Mouse (Mus musculus) common myeloid progenitor, adult 5-6 weeks (primary cell): ENCODE measurements around the gene Msi1. TPM values are rescaled to one million over a fixed set of nuclear protein-coding genes. Genes with fewer than 3 reads are reported as not detected.

Experiments used
- ATAC-seq: replicated peaks from 2 replicates; pipeline ENCODE4 v1.8.0; 2016; ENCODE audit warnings: low read depth, mild to moderate bottlenecking, moderate TSS enrichment, inconsistent platforms; ENCODE audit not compliant: poor library complexity, severe bottlenecking
- total RNA-seq: library from RNA; stranded (forward); fragments of 200-1000, 187-1606 nt; gene quantifications from 2 replicates; pipeline ENCODE4 v1.2.3, GENCODE M21; 2017

Gene Msi1
- total RNA-seq, 1 experiment from 2014 or later: not detected

DNA sequence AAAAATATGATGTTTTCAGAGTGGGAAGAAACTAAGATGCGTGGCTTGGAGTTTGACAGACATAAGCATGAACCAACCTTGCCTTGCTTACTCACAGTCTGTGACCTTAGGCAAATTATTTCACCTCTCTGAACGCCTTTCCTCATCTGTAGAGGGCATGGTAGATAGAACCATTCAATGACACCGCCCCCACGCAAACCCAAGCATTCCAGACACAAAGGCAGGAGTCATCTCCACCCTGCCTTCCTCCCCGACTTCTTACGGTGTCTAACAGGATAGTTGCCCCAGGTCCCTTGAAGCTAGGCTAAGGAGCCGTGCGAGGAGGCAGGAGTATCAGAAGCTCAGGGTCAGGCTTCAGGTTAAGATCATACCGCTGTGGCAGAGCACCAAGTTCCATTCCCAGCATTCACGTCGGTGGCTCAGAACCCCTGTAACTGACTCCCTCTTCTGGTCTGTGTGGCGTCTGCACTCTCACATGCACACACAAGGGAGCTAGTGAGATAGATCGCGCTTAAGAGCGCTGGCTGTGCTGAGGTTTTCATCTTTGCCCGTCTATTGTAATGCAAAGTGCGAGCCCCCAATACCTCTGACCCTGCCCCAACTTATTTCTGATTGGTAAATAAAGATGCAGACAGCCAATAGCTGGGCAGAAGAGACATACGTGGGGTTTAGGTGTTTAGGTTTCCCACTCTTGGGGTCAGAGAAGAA is 35.2 kb downstream of the Msi1 start:
- ATAC-seq: no peak

DNA sequence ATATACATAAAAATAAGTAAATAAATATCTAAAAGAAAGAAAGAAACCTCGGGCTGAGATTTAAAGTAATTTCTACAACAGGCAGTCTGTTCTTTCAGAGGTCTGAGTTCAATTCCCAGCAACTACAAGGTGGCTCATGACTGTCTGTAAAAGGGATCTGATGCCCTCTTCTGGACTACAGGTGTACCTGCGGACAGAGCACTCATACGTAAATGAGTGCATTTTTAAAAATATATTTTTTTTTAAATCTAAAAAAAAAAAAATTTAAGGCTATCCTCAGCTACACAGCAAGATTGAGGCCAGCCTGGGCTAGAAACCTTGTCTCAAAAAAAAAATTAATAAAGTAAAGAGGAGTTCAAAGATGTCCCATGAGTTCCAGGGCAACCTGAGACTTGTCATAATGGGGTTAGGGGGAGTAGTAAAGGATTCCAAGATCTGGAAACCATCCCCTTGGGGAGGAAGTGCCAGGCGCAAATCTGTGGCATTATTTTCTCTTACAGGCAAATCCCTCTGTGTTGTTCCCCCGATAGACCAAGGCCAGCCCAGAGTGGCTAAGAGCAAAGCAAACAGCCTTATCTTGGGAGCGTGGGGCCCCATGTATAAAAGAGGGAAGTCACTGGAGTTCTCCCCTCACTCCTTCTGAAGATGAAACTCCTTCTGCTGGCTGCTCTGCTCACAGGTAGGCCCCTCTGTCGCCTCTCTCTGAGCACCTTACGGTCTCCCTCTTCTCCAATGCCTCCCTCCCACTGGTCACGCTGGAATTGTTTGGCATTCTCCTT is 36.4 kb downstream of the Msi1 start, which contains the start of gene Pla2g1b:
TSS of gene Pla2g1b (plus strand) at position 621 of the 779 bp plus-strand sequence.
- peak; percentile 45; the same call in 1 of the 2 replicates for ATAC-seq

DNA sequence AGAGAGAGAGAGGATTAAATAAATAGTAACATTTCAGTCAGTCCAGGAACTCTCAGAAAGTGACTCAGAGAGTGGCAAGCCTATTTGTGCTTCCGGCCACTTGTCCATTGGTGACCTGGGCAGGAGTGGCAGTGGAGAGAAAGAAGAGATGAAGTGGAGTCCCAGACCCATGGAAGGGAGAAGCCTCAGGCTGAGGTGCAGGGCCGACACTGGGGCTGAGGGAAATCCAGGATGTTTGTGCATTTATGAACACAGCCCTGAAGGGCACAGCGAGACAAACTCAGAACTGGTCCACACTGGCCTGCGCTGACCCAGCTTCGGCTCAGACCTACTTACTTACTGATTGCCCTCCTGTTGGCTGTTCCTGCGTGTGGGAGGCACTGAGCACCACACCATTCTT is 40.4 kb downstream of the Msi1 start:
- ATAC-seq: no peak

DNA sequence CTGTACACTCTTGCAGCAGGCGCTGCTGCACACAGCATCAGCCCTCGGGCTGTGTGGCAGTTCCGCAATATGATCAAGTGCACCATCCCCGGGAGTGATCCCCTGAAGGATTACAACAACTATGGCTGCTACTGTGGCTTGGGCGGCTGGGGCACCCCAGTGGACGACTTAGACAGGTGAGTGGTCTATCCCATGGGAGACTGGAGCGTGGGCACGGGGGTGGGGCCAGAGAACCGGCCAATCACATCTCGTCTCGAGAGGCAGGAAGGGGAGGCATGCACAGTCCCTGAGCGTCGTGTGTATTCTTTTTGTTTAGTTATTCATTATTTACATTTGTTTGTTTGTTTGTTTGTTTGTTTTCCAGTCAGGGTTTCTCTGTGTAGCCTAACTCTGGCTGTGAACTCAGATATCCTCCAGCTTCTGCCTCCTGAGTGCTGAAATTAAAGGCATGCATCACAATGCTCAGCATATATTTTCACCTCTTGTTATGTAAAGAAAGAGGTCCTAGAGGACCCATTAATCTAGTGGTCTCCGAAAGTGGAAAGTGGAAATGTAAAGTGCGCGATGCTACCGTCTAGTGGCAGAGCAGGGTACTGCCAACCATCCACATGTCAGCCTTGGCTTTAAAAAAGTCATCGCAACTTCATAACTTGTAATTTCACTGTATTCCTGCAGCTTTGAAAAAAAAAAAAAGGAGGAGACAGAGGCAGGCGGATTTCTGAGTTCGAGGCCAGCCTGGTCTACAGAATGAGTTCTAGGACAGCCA is 41.5 kb downstream of the Msi1 start:
- ATAC-seq: peak; percentile 74

DNA sequence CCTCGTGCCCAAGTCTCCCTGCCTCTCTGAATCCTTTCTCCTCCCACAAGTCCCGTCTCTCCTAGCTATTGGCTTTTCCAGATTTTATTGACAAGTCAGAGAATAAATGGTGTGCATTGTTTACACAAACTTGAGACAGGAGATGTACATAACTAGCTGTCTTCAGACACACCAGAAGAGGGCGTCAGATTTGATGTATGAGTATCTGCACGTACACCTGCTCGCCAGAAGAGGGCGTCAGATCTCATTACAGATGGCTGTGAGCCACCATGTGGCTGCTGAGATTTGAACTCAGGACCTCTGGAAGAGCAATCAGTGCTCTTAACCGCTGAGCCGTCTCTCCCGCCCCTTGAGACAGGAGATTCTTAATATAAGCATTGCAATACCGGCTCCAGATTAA is 43.8 kb downstream of the Msi1 start:
- no peak for ATAC-seq

DNA sequence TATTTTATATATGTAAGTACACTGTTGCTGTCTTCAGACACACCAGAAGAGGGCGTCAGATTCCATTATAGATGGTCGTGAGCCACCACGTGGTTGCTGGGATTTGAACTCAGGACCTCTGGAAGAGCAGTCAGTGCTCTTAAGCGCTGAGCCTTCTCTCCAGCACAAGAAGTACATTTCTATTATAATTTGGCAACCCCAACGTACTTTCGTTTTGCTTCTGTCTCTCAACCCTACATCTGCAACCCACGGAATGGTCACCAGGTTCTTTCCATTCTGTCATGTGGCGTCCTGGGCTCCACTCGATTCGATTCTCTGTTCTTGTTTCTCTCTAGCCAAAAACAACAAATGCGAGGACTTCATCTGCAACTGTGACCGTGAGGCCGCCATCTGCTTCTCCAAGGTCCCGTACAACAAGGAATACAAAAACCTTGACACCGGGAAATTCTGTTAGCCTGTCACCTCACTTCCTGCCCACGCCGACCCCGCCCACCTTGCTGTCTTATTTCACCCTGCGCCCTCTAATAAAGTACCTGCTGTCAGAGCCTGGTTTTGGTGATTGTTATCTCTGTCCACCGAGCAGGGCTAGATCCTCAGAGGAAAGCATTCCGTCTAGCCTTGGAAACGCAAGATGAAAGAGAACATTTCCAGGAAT is 44.9 kb downstream of the Msi1 start:
- peak; percentile 16; the same call in 1 of the 2 replicates for ATAC-seq

DNA sequence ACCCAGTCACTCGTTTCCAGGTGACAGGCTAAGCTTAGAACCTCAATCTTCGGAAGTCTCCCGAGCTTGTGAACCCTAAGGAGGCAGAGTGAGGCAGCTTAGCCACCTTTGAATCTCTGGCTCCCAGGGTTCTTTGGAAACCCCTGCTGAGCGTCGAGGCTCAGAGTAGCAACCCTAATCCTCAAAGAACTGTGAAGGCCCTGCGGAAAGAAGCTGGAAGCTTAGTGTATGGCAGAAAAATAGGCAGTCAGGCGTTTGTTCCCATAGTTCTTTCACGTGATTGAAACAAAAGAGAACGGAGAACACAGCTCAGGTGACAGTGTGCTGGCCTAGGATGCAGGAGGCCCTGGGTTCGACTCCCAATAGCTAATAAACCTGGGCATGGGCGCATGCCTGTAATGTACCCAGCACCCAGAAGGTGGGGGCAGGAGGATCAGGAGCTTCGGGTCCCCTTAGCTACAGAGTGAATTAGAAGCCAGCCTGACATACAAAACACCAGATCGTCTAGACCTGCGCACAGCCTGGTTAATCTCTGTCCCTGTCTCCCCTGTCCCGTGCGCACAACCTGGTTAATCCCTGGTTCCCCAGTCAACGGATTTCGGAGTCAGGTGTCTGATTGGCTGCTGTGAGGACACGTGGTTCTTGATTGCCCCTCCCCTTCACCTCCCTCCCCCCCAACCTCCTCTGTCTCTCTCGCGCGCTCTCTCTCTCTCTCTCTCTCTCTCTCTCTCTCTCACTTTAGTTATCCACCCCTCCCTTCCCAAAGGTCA is 46.1 kb downstream of the Msi1 start:
- peak; percentile 62 for ATAC-seq

DNA sequence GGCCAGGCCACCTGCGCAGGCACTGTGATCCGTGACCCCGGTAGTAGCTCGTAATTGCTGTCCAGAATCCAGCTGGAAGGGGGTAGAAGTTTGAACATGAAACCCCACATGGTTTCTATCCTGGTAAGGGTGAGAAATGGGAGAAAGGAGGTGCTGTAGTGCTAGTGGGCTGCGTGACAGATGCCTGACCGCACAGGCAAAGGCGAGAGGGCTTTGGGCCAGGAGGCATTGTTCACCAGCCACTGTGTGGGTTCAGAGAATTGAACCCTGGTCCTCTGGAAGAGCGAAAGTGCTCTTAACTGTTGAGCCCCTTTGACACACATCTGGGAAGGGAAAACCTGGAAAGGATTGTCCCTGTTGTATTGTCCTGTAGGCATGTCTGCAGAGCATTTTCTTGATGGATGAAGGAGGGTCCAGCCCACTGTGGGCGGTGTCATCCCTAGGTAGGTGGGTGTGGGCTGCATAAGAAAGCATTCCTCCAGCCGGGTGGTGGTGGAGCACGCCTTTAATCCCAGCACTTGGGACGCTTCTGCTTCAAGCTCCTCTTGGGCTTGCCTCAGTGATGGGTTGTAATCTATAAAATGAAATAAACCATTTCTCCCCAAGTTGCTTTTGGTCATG is 46.8 kb downstream of the Msi1 start:
- ATAC-seq: peak; percentile 19; the same call in 1 of the 2 replicates

DNA sequence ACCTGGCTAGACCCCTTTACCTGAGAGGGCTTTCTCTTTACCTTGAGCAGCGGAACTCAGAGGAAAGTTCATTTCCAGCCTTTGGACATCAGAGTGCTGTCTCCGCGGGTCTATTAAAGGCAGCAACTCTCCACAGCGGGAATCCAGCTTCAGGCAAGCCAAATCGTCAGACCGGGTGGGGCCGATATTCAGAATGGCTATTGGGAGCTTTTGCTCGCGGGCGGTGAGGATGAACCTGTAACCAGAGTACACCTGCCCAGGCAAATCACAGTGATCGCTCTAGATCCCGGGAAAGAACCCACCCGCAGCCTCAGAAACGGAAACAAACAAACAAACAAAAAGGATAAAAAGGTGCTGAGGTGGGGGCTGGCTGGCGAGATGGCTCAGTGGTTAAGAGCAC is 50.2 kb downstream of the Msi1 start:
- no peak for ATAC-seq

DNA sequence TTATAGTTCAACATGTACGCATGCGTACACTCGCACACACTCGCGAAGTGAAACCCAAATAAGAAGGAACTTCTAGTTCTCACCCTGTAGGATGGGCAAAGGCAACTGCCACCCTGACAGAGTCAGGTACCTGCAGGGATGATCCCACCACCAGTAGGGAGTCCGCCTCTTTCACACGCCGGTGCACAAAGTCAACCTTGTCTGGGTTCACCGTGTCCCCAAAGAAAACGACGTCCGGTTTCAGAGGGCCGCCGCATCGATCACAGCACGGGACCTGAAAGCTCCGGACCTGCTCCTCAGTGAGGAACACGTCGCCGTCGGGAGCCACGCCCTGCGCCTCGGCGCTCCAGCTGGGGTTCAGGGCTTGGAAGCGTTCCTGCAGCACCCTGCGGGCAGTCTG is 50.7 kb downstream of the Msi1 start:
- no peak for ATAC-seq

DNA sequence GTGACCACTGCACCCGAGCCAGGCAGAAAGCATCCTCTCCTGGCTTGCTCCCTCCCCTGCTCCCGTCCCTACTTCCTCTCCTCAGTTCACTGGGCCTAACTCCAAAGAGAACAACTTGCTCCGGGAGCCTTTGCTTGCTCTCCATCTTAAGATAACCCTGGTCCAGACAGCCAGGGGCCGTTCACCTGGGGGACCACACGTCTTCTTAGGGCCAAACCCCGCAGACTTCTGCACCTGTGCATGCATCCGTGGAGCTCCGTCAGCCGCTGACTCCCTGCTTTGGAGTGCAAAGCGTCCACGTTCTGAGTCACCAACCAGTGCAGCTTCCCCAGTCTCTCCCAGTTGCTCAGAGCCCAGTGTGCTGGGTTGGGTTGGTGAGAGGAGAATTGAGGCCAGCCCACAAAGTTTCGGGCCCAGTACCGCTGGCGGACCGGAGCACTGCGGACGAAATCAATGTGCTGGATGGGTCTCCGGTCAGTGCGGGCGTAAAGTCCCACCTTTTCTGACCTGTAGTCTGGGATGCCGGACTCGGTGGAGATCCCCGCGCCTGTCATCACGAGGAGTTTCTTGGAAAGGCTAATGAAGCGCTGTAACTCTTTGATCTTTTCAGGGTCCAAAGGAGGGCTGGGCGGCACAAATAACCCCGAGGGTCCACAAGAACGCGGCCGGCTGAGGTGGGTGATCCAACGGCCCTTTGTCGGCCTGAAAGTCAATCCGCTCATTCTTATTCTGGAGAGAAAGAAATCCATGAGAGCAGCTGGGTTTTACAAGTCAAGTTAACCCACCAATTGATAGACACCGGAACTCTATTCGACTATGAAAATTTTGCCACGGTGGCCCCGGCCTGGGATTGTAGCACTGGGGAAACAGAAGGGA is 53.2 kb downstream of the Msi1 start:
- ATAC-seq: no peak

DNA sequence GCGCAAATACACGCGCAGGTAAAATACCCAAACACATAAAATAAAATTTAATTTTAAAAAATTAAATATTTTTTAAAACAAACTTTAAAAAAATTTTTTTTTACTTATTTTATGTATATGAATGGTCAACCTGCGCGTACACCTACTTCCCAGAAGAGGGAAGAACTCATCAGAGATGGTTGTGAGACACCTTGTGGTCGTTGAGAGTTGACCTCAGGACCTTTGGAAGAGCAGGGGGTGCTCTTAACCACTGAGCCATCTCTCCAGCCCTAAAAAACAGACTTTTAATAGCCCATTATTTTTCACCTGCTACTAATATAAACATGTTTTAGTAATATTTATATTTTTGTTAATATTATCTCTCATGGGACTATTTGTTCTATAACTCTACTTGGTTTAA is 54.0 kb downstream of the Msi1 start:
- no peak for ATAC-seq

DNA sequence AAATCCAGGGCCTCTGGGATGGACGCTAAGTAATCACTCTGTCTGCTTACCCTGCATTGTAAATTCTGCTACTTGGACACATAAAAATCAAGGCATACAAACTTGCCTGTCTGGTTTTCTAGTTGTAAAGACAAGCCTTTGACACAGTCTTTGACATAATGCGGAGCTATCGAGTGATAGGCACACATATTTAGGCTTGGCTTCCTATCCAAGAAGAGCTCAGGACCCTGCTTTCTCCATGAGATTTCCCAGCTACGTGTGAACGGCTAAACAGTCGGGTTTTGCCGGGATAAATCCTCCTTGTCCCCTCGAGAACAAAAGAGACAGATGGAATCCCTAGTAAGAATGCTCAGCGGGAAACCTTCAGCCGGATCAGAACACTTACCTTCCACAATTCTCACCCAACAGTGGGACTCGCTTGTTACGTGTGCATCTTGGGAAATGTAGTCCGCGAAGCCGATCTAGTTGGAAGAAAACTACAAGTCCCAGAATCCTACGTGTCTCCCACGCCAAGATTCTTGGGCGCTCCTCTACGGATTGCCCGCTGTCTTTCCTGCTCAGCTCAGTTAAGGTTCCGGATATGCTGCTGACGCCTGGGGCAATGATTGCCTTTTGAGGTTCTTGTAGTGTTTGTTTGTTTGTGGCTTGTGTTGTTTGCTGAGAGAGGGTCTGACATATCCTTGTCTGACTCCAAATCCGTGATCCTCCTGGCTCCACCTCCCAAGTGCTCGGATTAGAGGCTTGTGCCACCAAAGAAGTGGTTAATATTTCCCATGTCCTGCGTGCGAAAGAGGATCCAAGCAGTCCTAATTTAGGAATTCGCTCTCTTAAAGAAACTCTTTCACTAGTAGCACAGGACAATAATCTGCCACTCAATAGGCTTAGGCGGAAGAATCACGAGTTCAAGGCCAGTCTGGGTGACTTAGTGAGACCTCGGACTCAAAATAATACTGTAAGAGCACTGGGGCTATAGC is 54.8 kb downstream of the Msi1 start, which contains the start of gene Sirt4:
TSS of gene Sirt4 (minus strand) at position 779 of the 974 bp plus-strand sequence.
- ATAC-seq: peak; percentile 95

DNA sequence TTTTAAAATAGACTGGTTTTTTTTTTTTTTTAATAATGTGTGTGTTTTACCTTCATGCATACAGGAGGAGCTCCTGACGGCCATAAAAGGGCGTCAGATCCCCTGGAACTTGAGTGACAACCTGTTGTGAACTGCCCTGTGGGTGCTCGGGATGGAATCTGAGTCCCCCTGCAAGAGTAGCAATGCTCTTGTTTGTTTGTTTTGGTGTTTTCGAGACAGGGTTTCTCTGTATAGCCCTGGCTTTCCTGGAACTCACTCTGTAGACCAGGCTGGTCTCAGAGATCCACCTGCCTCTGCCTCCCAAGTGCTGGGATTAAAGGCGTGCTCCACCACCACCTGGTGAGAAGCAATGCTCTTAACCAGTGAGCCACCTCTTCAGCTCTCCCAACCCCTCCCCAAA is 55.6 kb downstream of the Msi1 start:
- ATAC-seq: no peak

DNA sequence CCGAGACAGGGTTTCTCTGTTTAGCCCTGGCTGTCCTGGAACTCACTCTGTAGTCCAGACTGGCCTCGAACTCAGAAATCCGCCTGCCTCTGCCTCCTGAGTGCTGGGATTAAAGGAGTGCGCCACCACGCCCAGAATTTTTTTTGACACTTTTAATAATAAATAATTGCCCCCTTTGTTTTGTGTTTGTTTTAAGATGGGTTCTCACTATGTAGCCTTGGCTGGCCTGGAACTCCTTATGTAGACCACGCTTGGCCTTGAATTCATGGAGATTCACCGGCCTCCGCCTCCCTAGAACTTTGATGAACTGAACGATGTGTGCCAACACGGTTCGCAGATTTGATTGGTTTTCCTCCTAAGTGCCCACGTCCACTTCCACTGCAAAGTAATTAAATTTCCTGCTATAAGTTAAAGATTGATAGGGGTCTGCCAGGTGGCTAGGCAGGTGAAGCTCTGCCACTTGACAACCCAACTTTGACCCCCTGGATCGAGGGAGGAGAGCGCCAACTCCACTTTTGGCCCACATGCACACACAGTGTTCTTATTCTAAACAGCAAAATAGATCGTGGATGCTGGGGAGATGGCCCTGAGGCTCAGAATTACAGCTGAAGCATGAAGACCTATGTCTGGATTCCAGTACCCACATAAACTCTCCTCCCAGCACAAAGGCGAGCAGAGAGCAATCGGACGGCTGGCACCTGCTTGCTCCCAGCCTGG is 56.2 kb downstream of the Msi1 start:
- ATAC-seq: no peak

DNA sequence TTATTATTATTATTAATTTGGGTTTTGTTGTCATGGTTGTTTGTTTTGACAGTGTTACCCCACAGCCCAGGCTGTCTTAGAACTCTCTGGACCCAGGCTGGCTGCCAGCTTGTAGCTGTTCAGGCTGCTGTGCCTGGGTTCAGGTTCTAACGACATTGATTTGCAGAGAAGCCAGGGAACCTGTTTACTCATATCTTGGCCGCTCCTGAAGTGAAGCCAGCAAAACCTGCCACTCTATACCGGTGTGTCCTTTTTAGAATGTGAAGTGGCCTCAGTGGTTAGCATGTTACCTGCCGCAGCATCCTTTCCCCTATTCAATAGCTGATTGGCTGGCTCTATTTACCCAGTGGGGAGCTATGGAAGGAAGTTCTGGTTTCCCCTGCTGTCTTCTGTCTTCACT is 57.3 kb downstream of the Msi1 start:
- no peak for ATAC-seq
